Mouse (Mus musculus) brain, embryonic 14.5 days (tissue): ENCODE results near the gene Zfp428.
"Not testable (repeated sequence)": the region's sequence is repeated elsewhere in the genome, so short reads cannot be mapped to it uniquely, and the experiment has no call there.

ENCODE experiments used
- CTCF ChIP-seq: fragments of 200-500 bp; IDR thresholded peaks from 2 replicates; pipeline ENCODE4 v1.5.1; 2012; ENCODE audit warnings: inconsistent platforms, mild to moderate bottlenecking, moderate library complexity, borderline replicate concordance; ENCODE audit not compliant: insufficient read depth, insufficient read length; ENCODE audit errors: extremely low read depth
- POLR2A ChIP-seq: fragments of 200-500 bp; IDR thresholded peaks from 2 replicates; pipeline ENCODE4 v1.6.1; 2012; ENCODE audit warnings: mild to moderate bottlenecking, inconsistent platforms, borderline replicate concordance; ENCODE audit not compliant: poor library complexity, insufficient read depth, insufficient read length, severe bottlenecking; ENCODE audit errors: extremely low read depth

DNA sequence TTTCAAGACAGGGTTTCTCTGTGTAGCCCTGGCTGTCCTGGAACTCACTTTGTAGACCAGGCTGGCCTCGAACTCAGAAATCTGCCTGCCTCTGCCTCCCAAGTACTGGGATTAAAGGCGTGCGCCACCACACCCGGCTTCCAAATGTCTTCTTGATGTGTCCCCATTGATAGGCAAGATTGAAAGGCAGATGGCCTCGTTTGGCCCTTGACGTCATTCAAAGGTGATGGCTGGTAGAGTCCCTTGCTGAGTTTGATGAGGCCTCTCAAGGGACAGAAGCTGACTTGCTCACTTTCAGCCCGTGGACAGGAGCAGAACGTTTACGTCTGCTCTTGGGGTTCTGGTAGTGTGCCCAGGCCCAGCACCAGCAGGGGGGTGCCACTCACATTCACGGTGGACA lies 13.2 kb downstream of the Zfp428 start:
- TF ChIP-seq POLR2A, CTCF: not testable (repeated sequence)
